Mouse (Mus musculus) kidney, postnatal 0 days (tissue): ENCODE measurements around the gene Cerkl. TPM values are rescaled to one million over a fixed set of nuclear protein-coding genes. Genes with fewer than 3 reads are reported as not detected.
A peak's percentile ranks its signal among the peaks of the same experiment; 100 is the strongest.

ENCODE experiments used
- ATAC-seq: fragments of 200-750 bp; cut with Nextera tagmentation; replicated peaks from 2 replicates; pipeline ENCODE4 v1.8.0; 2017; ENCODE audit warnings: low read depth, moderate number of reproducible peaks, moderate TSS enrichment, moderate library complexity; ENCODE audit not compliant: low FRiP score
- DNase-seq: peaks from one replicate; pipeline ENCODE4 v3.0.0-alpha.2; 2016; ENCODE audit warnings: low spot score
- H3K27ac ChIP-seq: fragments of 300-500 bp; sonication (generic); 2 replicates; pipeline ENCODE4 v1.5.1; 2014; ENCODE audit warnings: mild to moderate bottlenecking
- H3K27me3 ChIP-seq: fragments of 300-500 bp; sonication (generic); 2 replicates; pipeline ENCODE4 v1.6.1; 2014; ENCODE audit warnings: low read length, mixed read lengths; ENCODE audit not compliant: insufficient read depth
- H3K36me3 ChIP-seq: fragments of 300-500 bp; sonication (generic); 2 replicates; pipeline ENCODE4 v1.6.1; 2014; ENCODE audit warnings: low read length, mixed read lengths; ENCODE audit not compliant: insufficient read depth
- H3K4me1 ChIP-seq: fragments of 300-500 bp; sonication (generic); replicated peaks from 2 replicates; pipeline ENCODE4 v1.6.1; 2014; ENCODE audit warnings: antibody characterized with exemption, low read length, mixed read lengths; ENCODE audit not compliant: insufficient read depth
- H3K4me2 ChIP-seq: fragments of 300-500 bp; sonication (generic); 2 replicates; pipeline ENCODE4 v1.6.1; 2014; ENCODE audit warnings: mild to moderate bottlenecking, low read length, moderate library complexity, mixed read lengths
- H3K4me3 ChIP-seq: fragments of 300-500 bp; sonication (generic); replicated peaks from 2 replicates; pipeline ENCODE4 v1.5.1; 2014; ENCODE audit warnings: low read depth, low read length
- H3K9ac ChIP-seq: fragments of 300-500 bp; sonication (generic); 2 replicates; pipeline ENCODE4 v1.6.1; 2014; ENCODE audit warnings: low read depth, low read length
- H3K9me3 ChIP-seq: fragments of 300-500 bp; sonication (generic); replicated peaks from 2 replicates; pipeline ENCODE4 v1.6.1; 2016; ENCODE audit warnings: low read length, inconsistent platforms, mixed read lengths
- CTCF ChIP-seq: IDR thresholded peaks from 2 replicates; pipeline ENCODE4 v1.5.1; 2016; ENCODE audit warnings: antibody characterized with exemption, low read depth, mild to moderate bottlenecking, moderate library complexity
- WGBS: fragments of 180-500 bp; shearing (Covaris S2); extraction: QIAGEN DNeasy Blood & Tissue Kit; methylation state at CpG from one replicate; pipeline ENCODE4 v1.1.7; 2014; 5-methylcytosine and 5-hydroxymethylcytosine counted together
- polyA plus RNA-seq: library from polyadenylated mRNA; unstranded; fragments of >200 nt; fragmentation: Nextera tagmentation; extraction: Ambion mirVana; gene quantifications from 2 replicates; pipeline ENCODE4 v1.2.1, GENCODE M21; 2015

The Cerkl gene
- polyA plus RNA-seq, 1 experiment from 2014 or later: 2.1 TPM

DNA sequence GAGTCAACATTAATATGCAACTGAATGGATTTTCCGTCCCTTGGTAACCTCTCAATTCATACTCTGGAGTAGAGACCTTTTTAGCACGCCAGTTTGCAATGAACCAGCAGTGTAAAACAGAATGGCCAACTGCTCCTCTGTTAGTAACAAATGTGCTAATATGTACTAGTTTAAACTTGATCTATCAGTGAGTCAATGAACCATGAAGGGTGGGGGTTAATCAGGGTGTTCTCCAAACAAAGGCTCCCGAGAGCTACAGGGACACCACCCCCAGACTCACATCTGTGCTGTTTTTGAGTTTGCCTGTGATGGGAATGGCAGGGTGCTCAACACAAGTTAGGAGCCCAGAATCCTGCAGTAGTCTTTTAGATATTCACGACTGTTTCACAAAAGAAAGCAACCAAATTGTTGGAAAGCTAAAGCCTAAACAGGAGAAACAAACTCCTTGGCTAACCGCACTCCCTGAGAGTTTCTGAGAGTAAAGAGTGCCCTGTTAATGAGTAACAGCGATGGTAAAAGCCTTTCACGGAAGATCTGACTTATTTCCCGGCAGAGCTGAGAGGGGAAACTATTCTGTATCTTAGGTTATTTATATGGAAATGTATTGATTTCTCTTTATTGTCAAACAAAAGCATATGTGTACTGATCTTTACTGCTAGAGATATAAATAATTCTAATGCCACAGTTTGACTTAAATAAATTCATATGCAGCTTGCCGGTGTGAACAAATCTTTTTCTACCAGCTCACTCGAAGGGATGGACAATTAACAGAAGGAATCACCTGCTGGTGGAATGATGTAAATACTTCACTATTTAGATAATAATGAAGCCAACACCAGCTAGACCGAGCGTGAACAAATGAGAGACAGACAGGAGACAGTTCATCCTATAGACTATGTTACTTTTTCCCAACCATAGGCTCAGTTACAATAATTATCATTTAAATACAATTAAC is 77.2 kb downstream of the Cerkl start:
- H3K4me2 ChIP-seq: peak overlapping the region; percentile 35
- H3K27ac ChIP-seq: peak overlapping the region; percentile 73
- WGBS: 30% methylated on average over 12 of the region's 12 CpGs
- H3K36me3 ChIP-seq: no peaks in the 10 kb centered on the region
- no peak overlapping the region for H3K9ac ChIP-seq
- peak; percentile 51 for DNase-seq
- no peak overlapping the region for H3K4me3 ChIP-seq
- ATAC-seq: peak; percentile 90
- TF ChIP-seq CTCF: peak; percentile 36; the same call in 1 of the 2 replicates
- no peaks in the 10 kb centered on the region for H3K9me3 ChIP-seq
- H3K27me3 ChIP-seq: no peaks in the 10 kb centered on the region
- H3K4me1 ChIP-seq: no peaks in the 10 kb centered on the region

DNA sequence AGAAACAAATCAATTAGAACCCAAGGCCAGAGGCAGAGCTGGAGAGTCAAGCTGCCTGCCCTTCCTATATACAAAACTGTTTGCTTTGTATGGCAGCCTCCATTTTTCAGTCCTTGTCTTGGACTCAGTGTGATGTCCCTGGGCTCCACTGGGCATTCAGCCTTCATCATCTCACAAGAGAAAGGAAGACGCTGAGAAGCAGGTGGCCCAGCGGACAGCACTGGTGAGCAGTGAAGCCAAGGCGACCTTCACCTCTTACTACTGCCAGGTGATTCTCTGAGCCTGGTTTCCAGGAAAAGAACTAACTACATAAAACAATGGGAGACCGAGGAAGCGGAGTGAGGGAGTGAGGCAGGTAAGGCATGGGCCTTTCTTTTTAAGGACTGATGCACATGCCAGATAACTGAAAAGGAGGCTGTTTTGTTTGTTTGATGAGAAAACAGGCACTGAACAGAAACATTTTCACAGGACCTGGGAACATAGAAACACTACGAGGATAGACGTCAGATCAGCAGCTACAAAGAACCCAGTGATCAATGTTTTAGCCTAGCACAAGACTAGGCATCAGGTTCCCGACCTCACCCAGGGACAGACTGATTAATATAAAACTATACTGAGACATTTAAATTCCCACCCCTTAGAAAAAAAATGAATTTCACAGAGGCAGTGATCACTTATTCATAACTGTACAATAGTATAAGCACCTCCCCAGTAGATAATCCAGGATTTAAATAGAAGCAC is 78.1 kb downstream of the Cerkl start:
- WGBS: 58% methylated on average over 8 of the region's 8 CpGs
- H3K4me3 ChIP-seq: no peak overlapping the region
- H3K4me1 ChIP-seq: no peaks in the 10 kb centered on the region
- TF ChIP-seq CTCF: no peak
- DNase-seq (no peak), ATAC-seq (peak; percentile 44; the same call in 1 of the 2 replicates)
- H3K9me3 ChIP-seq: no peaks in the 10 kb centered on the region
- H3K9ac ChIP-seq: no peak overlapping the region
- no peaks in the 10 kb centered on the region for H3K27me3 ChIP-seq
- no peaks in the 10 kb centered on the region for H3K36me3 ChIP-seq
- H3K27ac ChIP-seq: peak overlapping the region; percentile 73
- peak overlapping the region; percentile 35 for H3K4me2 ChIP-seq

- no peaks in the 10 kb centered on the region for H3K9me3 ChIP-seq
- no peak overlapping the region for H3K9ac ChIP-seq
- TF ChIP-seq CTCF: peak; percentile 75
- ATAC-seq: peak; percentile 57; the same call in 1 of the 2 replicates
- no peak overlapping the region for H3K4me2 ChIP-seq
- H3K4me1 ChIP-seq: no peaks in the 10 kb centered on the region
- peak; percentile 34 for DNase-seq
- H3K27me3 ChIP-seq: no peaks in the 10 kb centered on the region
- H3K36me3 ChIP-seq: no peaks in the 10 kb centered on the region
- WGBS: 56% methylated on average over 6 of the region's 6 CpGs
- H3K27ac ChIP-seq: no peak overlapping the region
- H3K4me3 ChIP-seq: no peak overlapping the region
These were observed 83.9 kb downstream of the Cerkl start for GRCm38 (mm10) chr2:79372486-79373200.

GRCm38 (mm10) chr2:79372154-79372467 is 84.5 kb downstream of the Cerkl start:
- H3K27ac ChIP-seq: no peak overlapping the region
- H3K4me3 ChIP-seq: no peak overlapping the region
- no peak for ATAC-seq
- WGBS: 77% methylated on average over 2 of the region's 2 CpGs
- no peak for DNase-seq
- no peaks in the 10 kb centered on the region for H3K36me3 ChIP-seq
- no peaks in the 10 kb centered on the region for H3K27me3 ChIP-seq
- no peak overlapping the region for H3K9ac ChIP-seq
- no peak overlapping the region for H3K4me2 ChIP-seq
- no peaks in the 10 kb centered on the region for H3K4me1 ChIP-seq
- no peaks in the 10 kb centered on the region for H3K9me3 ChIP-seq
- no peak for TF ChIP-seq CTCF

DNA sequence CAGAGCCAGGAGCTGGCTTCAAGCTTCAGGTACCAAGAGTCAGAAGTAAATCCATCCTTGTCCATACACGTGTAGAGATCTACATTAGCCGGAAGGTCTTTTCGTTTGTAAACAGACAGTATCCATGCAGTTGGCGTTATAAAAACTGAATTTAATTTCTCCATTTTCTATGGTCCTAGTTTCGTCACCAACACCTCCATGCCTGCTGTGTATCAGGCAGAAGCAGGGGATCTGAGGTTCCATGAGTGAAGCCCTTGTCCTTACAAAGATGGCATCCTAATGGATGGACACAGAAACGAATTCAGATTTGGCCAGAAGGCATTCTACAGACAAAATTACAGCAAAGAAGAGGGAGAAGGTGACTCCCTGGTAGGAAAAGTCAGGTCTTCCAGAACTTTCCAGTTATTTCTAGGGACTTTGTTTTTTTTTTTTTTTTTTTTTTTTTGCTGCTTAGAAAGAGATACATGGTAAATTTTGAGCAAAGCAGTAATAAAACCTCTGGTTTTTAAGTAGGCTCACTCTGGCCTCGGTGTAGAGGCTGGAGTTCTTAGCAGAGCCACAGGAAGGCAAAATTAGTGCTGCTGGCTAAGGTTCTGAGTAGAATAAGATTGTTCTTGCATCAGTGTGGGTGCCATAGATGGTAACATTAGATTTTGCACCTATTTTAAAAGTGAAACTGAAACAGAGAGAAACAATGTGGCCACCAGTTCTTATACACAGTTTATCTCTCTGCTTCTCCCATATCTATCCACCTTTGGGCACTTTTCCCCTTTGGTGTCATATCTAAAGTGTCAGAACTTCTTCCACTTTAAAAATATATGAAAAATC is 85.0 kb downstream of the Cerkl start:
- 88% methylated on average over 7 of the region's 7 CpGs for WGBS
- no peaks in the 10 kb centered on the region for H3K36me3 ChIP-seq
- no peaks in the 10 kb centered on the region for H3K27me3 ChIP-seq
- no peak overlapping the region for H3K27ac ChIP-seq
- H3K9me3 ChIP-seq: no peaks in the 10 kb centered on the region
- DNase-seq (no peak), ATAC-seq (no peak)
- no peak overlapping the region for H3K4me3 ChIP-seq
- H3K4me2 ChIP-seq: no peak overlapping the region
- H3K9ac ChIP-seq: no peak overlapping the region
- no peaks in the 10 kb centered on the region for H3K4me1 ChIP-seq
- TF ChIP-seq CTCF: no peak
